ENCODE assay signal across 10 mouse cellular contexts in genomic region chr5:139798168-139798900, GRCm38 (mm10). TPM values are rescaled to one million over a fixed set of nuclear protein-coding genes. Genes with fewer than 3 reads are reported as not detected.
DNase-seq lines count a peak whose midpoint lies in the region; ATAC-seq lines count a peak whose summit lies in the region.
"Had no signal": no experiment of that assay in that cellular context is flagged by ENCODE, and none has a peak within 500 bp of the region (broad histone marks: within the 10 kb centered on the region; RNA-seq: fewer than 3 reads in every experiment).

No protein-coding gene starts in this region.

- H3K36me3 ChIP-seq in embryonic facial prominence, embryonic 11.5 days (replicated peaks; ENCODE audit: control insufficient read depth, insufficient read depth, low read depth, low read length), result no peaks in the 10 kb centered on the region; the same call in 1 of the 2 replicates
- peaks cover 30% of the 10 kb centered on the region for H3K36me3 ChIP-seq in hindbrain, embryonic 14.5 days (replicated peaks; ENCODE audit: control insufficient read depth, insufficient read depth)
- H3K36me3 ChIP-seq in midbrain, embryonic 15.5 days (replicated peaks), result peaks cover 12% of the 10 kb centered on the region; the same call in 1 of the 2 replicates

- H3K4me2 ChIP-seq in embryonic facial prominence, embryonic 11.5 days (ENCODE audit: low read depth, low read length), result peak overlapping the region; percentile 23; the same call in 1 of the 2 replicates
- H3K4me2 ChIP-seq in hindbrain, embryonic 14.5 days (replicated peaks), result peak overlapping the region; percentile 72
- H3K4me2 ChIP-seq in midbrain, embryonic 15.5 days, result peak overlapping the region; percentile 85

- H3K9me3 ChIP-seq in embryonic facial prominence, embryonic 11.5 days (replicated peaks; ENCODE audit: control insufficient read depth, low read length), result no peaks in the 10 kb centered on the region
- no peaks in the 10 kb centered on the region for H3K9me3 ChIP-seq in hindbrain, embryonic 14.5 days (ENCODE audit: control insufficient read depth, low read length)
- no peaks in the 10 kb centered on the region for H3K9me3 ChIP-seq in midbrain, embryonic 15.5 days

- H3K4me3 ChIP-seq in embryonic facial prominence, embryonic 11.5 days (ENCODE audit: low read depth, low read length), result no peak overlapping the region
- peak overlapping the region; percentile 30 for H3K4me3 ChIP-seq in hindbrain, embryonic 14.5 days (replicated peaks; ENCODE audit: low read length)
- H3K4me3 ChIP-seq in midbrain, embryonic 15.5 days, result peak overlapping the region; percentile 42

- H3K4me1 ChIP-seq in embryonic facial prominence, embryonic 11.5 days (ENCODE audit: control insufficient read depth, insufficient read depth, low read length), result peaks cover 20% of the 10 kb centered on the region
- H3K4me1 ChIP-seq in hindbrain, embryonic 14.5 days (replicated peaks; ENCODE audit: control insufficient read depth, insufficient read depth, low read length), result peaks cover 30% of the 10 kb centered on the region
- H3K4me1 ChIP-seq in midbrain, embryonic 15.5 days, result peaks cover 38% of the 10 kb centered on the region

- peak overlapping the region; percentile 65 for H3K27ac ChIP-seq in embryonic facial prominence, embryonic 11.5 days (replicated peaks; ENCODE audit: low read depth, low read length)
- H3K27ac ChIP-seq in hindbrain, embryonic 14.5 days, result peak overlapping the region; percentile 94
- H3K27ac ChIP-seq in midbrain, embryonic 15.5 days, result peak overlapping the region; percentile 95

- DNase-seq in gastrocnemius, adult 18-20 months (ENCODE audit: low spot score), result peak; percentile 58
- DNase-seq in gastrocnemius, postnatal 4 days (ENCODE audit: low spot score in 2 of 2), result no peak
- DNase-seq in embryonic facial prominence, embryonic 11.5 days (ENCODE audit: low spot score), result no peak
- no peak for DNase-seq in hindbrain, embryonic 14.5 days (ENCODE audit: low spot score)
- no peak for DNase-seq in right cerebral cortex, postnatal 36 days (ENCODE audit: low spot score in 2 of 2)
- DNase-seq in urinary bladder, postnatal 25 days (ENCODE audit: low spot score), result no peak

- H3K27me3 ChIP-seq in embryonic facial prominence, embryonic 11.5 days (ENCODE audit: control insufficient read depth, insufficient read depth, low read length), result no peaks in the 10 kb centered on the region
- no peaks in the 10 kb centered on the region for H3K27me3 ChIP-seq in hindbrain, embryonic 14.5 days (ENCODE audit: control insufficient read depth, insufficient read depth, low read length)
- H3K27me3 ChIP-seq in midbrain, embryonic 15.5 days (replicated peaks), result no peaks in the 10 kb centered on the region

- ATAC-seq in embryonic facial prominence, embryonic 11.5 days (replicated peaks; ENCODE audit: insufficient number of reproducible peaks, low FRiP score, low TSS enrichment, low read depth), result peak; percentile 16; the same call in 1 of the 2 replicates
- no peak for ATAC-seq in hindbrain, embryonic 14.5 days (ENCODE audit: low FRiP score)
- ATAC-seq in midbrain, embryonic 15.5 days (replicated peaks), result peak; percentile 52
- ATAC-seq in megakaryocyte-erythroid progenitor cell, adult 5-6 weeks (replicated peaks; ENCODE audit: low FRiP score, low TSS enrichment, poor library complexity, severe bottlenecking), result no peak
- ATAC-seq: activated CD4-positive, CD25-positive, alpha-beta regulatory T cell, adult 4 months had no signal

- H3K9ac ChIP-seq in embryonic facial prominence, embryonic 11.5 days (replicated peaks; ENCODE audit: low read length), result peak overlapping the region; percentile 30
- H3K9ac ChIP-seq in hindbrain, embryonic 14.5 days, result peak overlapping the region; percentile 60
- H3K9ac ChIP-seq in midbrain, embryonic 15.5 days, result peak overlapping the region; percentile 59

- 50% methylated on average over 11 of the region's 12 CpGs for WGBS in embryonic facial prominence, embryonic 11.5 days
- 30% methylated on average over 12 of the region's 12 CpGs for WGBS in hindbrain, embryonic 14.5 days
- WGBS in midbrain, embryonic 15.5 days, result 29% methylated on average over 12 of the region's 12 CpGs

RNA-seq across cellular contexts. Expression of gene Mafk, which starts 7.0 kb away (rescaled TPM):
- 10 to 100 TPM; 19.5 to 33.9 TPM for total RNA-seq in gastrocnemius, adult 18-20 months (2021)
- 10 to 100 TPM in 1 of 2 experiments, 1 to 10 TPM in 1; 8.9 to 11.7 TPM for total RNA-seq in gastrocnemius, postnatal 4 days (2021)
- 3.4 and 4.2 TPM in 2 replicates for polyA plus RNA-seq in embryonic facial prominence, embryonic 11.5 days (2014; fragmentation: Nextera tagmentation; extraction: Ambion mirVana)
- polyA plus RNA-seq in hindbrain, embryonic 14.5 days (2014; fragmentation: Nextera tagmentation; extraction: Ambion mirVana), result 7.1 and 7.8 TPM in 2 replicates
- polyA plus RNA-seq in midbrain, embryonic 15.5 days (2015; fragmentation: Nextera tagmentation; extraction: Ambion mirVana), result 18.2 and 18.8 TPM in 2 replicates
- 23.8 and 24.3 TPM in 2 replicates for total RNA-seq in megakaryocyte-erythroid progenitor cell, adult 5-6 weeks (2014; fragmentation: Nextera tagmentation)
- 40.1 and 49.3 TPM in 2 replicates for total RNA-seq in megakaryocyte-erythroid progenitor cell, adult 5-6 weeks (2017)

RNA-seq across cellular contexts. Expression of gene Tmem184a, which starts 21.4 kb away (rescaled TPM):
- total RNA-seq in gastrocnemius, adult 18-20 months (2021), result under 1 TPM; 0.78 to 0.84 TPM
- under 1 TPM in 1 of 2 experiments, not detected in 1; 0.21 TPM for total RNA-seq in gastrocnemius, postnatal 4 days (2021)
- 1.3 and 2.3 TPM in 2 replicates for polyA plus RNA-seq in embryonic facial prominence, embryonic 11.5 days (2014; fragmentation: Nextera tagmentation; extraction: Ambion mirVana)
- polyA plus RNA-seq in hindbrain, embryonic 14.5 days (2014; fragmentation: Nextera tagmentation; extraction: Ambion mirVana), result 0.08 TPM in 1 of 2 replicates, not detected in the other
- 0.14 and 0.30 TPM in 2 replicates for polyA plus RNA-seq in midbrain, embryonic 15.5 days (2015; fragmentation: Nextera tagmentation; extraction: Ambion mirVana)
- total RNA-seq in megakaryocyte-erythroid progenitor cell, adult 5-6 weeks (2014; fragmentation: Nextera tagmentation), result not detected in 2 replicates
- 2.0 TPM in 1 of 2 replicates, not detected in the other for total RNA-seq in megakaryocyte-erythroid progenitor cell, adult 5-6 weeks (2017)

RNA-seq across cellular contexts. Expression of gene Ints1, which starts 22.9 kb away (rescaled TPM):
- total RNA-seq in gastrocnemius, adult 18-20 months (2021), result 10 to 100 TPM; 31.5 to 37.6 TPM
- total RNA-seq in gastrocnemius, postnatal 4 days (2021), result 10 to 100 TPM; 43.6 to 58.4 TPM
- 21.2 and 26.2 TPM in 2 replicates for polyA plus RNA-seq in embryonic facial prominence, embryonic 11.5 days (2014; fragmentation: Nextera tagmentation; extraction: Ambion mirVana)
- polyA plus RNA-seq in hindbrain, embryonic 14.5 days (2014; fragmentation: Nextera tagmentation; extraction: Ambion mirVana), result 37.2 and 37.6 TPM in 2 replicates
- polyA plus RNA-seq in midbrain, embryonic 15.5 days (2015; fragmentation: Nextera tagmentation; extraction: Ambion mirVana), result 32.8 and 34.3 TPM in 2 replicates
- 106 and 117 TPM in 2 replicates for total RNA-seq in megakaryocyte-erythroid progenitor cell, adult 5-6 weeks (2014; fragmentation: Nextera tagmentation)
- total RNA-seq in megakaryocyte-erythroid progenitor cell, adult 5-6 weeks (2017), result 33.9 and 34.7 TPM in 2 replicates

RNA-seq across cellular contexts. Expression of gene Gm26938, which starts 27.9 kb away (rescaled TPM):
- total RNA-seq in gastrocnemius, adult 18-20 months (2021), result not detected
- total RNA-seq in gastrocnemius, postnatal 4 days (2021), result not detected
- 1.5 TPM in 1 of 2 replicates, not detected in the other for polyA plus RNA-seq in embryonic facial prominence, embryonic 11.5 days (2014; fragmentation: Nextera tagmentation; extraction: Ambion mirVana)
- 0.29 and 0.31 TPM in 2 replicates for polyA plus RNA-seq in hindbrain, embryonic 14.5 days (2014; fragmentation: Nextera tagmentation; extraction: Ambion mirVana)
- polyA plus RNA-seq in midbrain, embryonic 15.5 days (2015; fragmentation: Nextera tagmentation; extraction: Ambion mirVana), result not detected in 2 replicates
- not detected in 2 replicates for total RNA-seq in megakaryocyte-erythroid progenitor cell, adult 5-6 weeks (2014; fragmentation: Nextera tagmentation)
- not detected in 2 replicates for total RNA-seq in megakaryocyte-erythroid progenitor cell, adult 5-6 weeks (2017)
- polyA plus RNA-seq: activated CD4-positive, CD25-positive, alpha-beta regulatory T cell, adult 4 months; urinary bladder, adult 2 months had no signal

RNA-seq across cellular contexts. Expression of gene Psmg3, which starts 28.4 kb away (rescaled TPM):
- total RNA-seq in gastrocnemius, adult 18-20 months (2021), result 10 to 100 TPM in 1 of 2 experiments, 1 to 10 TPM in 1; 7.8 to 10.6 TPM
- total RNA-seq in gastrocnemius, postnatal 4 days (2021), result 10 to 100 TPM; 14.6 to 18.5 TPM
- 67.8 and 73.9 TPM in 2 replicates for polyA plus RNA-seq in embryonic facial prominence, embryonic 11.5 days (2014; fragmentation: Nextera tagmentation; extraction: Ambion mirVana)
- polyA plus RNA-seq in hindbrain, embryonic 14.5 days (2014; fragmentation: Nextera tagmentation; extraction: Ambion mirVana), result 63.6 and 67.5 TPM in 2 replicates
- polyA plus RNA-seq in midbrain, embryonic 15.5 days (2015; fragmentation: Nextera tagmentation; extraction: Ambion mirVana), result 74.0 and 78.2 TPM in 2 replicates
- 95.3 and 101 TPM in 2 replicates for total RNA-seq in megakaryocyte-erythroid progenitor cell, adult 5-6 weeks (2014; fragmentation: Nextera tagmentation)
- 12.7 and 16.0 TPM in 2 replicates for total RNA-seq in megakaryocyte-erythroid progenitor cell, adult 5-6 weeks (2017)

Comparison
In these comparisons a context has a peak if more than half of its experiments do, and no peak if none do; other contexts are left out.
1. ATAC-seq: peak in embryonic facial prominence, embryonic 11.5 days (single experiment) and midbrain, embryonic 15.5 days (single experiment); none in hindbrain, embryonic 14.5 days (single experiment) and megakaryocyte-erythroid progenitor cell, adult 5-6 weeks (single experiment).
2. H3K4me2 ChIP-seq: peak in every context shown above with its lines; median percentile 85 in midbrain, embryonic 15.5 days; 72 in hindbrain, embryonic 14.5 days; 23 in embryonic facial prominence, embryonic 11.5 days.
3. Peak in every context shown above with its lines, with median percentiles within 50 percentile points of each other: H3K27ac ChIP-seq and H3K9ac ChIP-seq.